Mouse (Mus musculus): ENCODE results near the gene Nfix. TPM values are rescaled to one million over a fixed set of nuclear protein-coding genes. Genes with fewer than 3 reads are reported as not detected.
"Not testable (repeated sequence)": the region's sequence is repeated elsewhere in the genome, so short reads cannot be mapped to it uniquely, and the experiment has no call there.

Gene Nfix
- total RNA-seq, 2 experiments from 2014 or later = 256 to 266 TPM

GRCm38 (mm10) chr8:84687003-84687704 lies 113.0 kb downstream of the Nfix start:
- peak in 1 of 2 experiments; percentile 13 for DNase-seq
- intact Hi-C loops (cut with DNase I) = loop anchor here (1.0 to 5.0 kb wide), 2 partner anchors 22 to 95 kb away; no protein-coding TSS in a partner anchor

- intact Hi-C loops (cut with DNase I) = loop anchor here (1.0 to 5.0 kb wide), 2 partner anchors 21 to 94 kb away; no protein-coding TSS in a partner anchor
- peak in 1 of 2 experiments; percentile 23 for DNase-seq
Measured at GRCm38 (mm10) chr8:84686191-84687002, 113.7 kb downstream of the Nfix start, which contains the start of gene Trmt1. Gene Trmt1 (plus strand): TSS chr8:84686307.

GRCm38 (mm10) chr8:84684537-84684936 lies 115.6 kb downstream of the Nfix start:
- DNase-seq = no peak
- intact Hi-C loops (cut with DNase I) = no loop called here

GRCm38 (mm10) chr8:84682257-84682656 lies 117.9 kb downstream of the Nfix start:
- DNase-seq = no peak
- intact Hi-C loops (cut with DNase I) = no loop called here

- DNase-seq = no peak
- intact Hi-C loops (cut with DNase I) = no loop called here
Measured at GRCm38 (mm10) chr8:84681476-84681875, 118.7 kb downstream of the Nfix start.

- DNase-seq = no peak
- intact Hi-C loops (cut with DNase I) = no loop called here
Measured at GRCm38 (mm10) chr8:84677305-84677704, 122.8 kb downstream of the Nfix start.

GRCm38 (mm10) chr8:84670295-84671006 lies 129.7 kb downstream of the Nfix start:
- intact Hi-C loops (cut with DNase I); DNase-seq: not testable (repeated sequence)

GRCm38 (mm10) chr8:84668731-84669485 lies 131.2 kb downstream of the Nfix start:
- intact Hi-C loops (cut with DNase I) = no loop called here
- DNase-seq = no peak

- intact Hi-C loops (cut with DNase I) = no loop called here
Measured at GRCm38 (mm10) chr8:84668081-84668480, 132.1 kb downstream of the Nfix start.

GRCm38 (mm10) chr8:84665385-84665893 lies 134.7 kb downstream of the Nfix start:
- intact Hi-C loops (cut with DNase I) = loop anchor here (1.0 kb wide), 1 partner anchor 22 kb away; the partner anchor contains the start of gene Nacc1

More at GRCm38 (mm10) chr8:84668081-84668480, 132.1 kb downstream of the Nfix start:
- no peak for DNase-seq

GRCm38 (mm10) chr8:84664566-84665384 lies 135.4 kb downstream of the Nfix start:
- intact Hi-C loops (cut with DNase I) = loop anchor here (1.0 to 5.0 kb wide), 3 partner anchors 23 to 462 kb away; partner anchors contain the start of genes Junb and Nacc1

More at GRCm38 (mm10) chr8:84665385-84665893, 134.7 kb downstream of the Nfix start:
- no peak for DNase-seq

GRCm38 (mm10) chr8:84663483-84664327 lies 136.4 kb downstream of the Nfix start:
- DNase-seq = peak; percentile 99
- intact Hi-C loops (cut with DNase I) = loop anchor here (5.0 kb wide), 2 partner anchors 314 to 461 kb away; partner anchors contain the start of gene Junb

More at GRCm38 (mm10) chr8:84664566-84665384, 135.4 kb downstream of the Nfix start:
- DNase-seq = peak; percentile 85 to 88

GRCm38 (mm10) chr8:84662581-84663065 lies 137.5 kb downstream of the Nfix start, which contains the start of gene Ier2:
Gene Ier2 (minus strand): TSS chr8:84662852.
- intact Hi-C loops (cut with DNase I) = loop anchor here (1.0 to 5.0 kb wide), 3 partner anchors 23 to 460 kb away; partner anchors contain the start of gene Junb

GRCm38 (mm10) chr8:84661961-84662571 lies 138.1 kb downstream of the Nfix start:
- intact Hi-C loops (cut with DNase I) = loop anchor here (1.0 to 5.0 kb wide), 4 partner anchors 23 to 460 kb away; partner anchors contain the start of gene Junb
- DNase-seq = no peak

More at GRCm38 (mm10) chr8:84662581-84663065, 137.5 kb downstream of the Nfix start, which contains the start of gene Ier2:
- DNase-seq = peak; percentile 98

GRCm38 (mm10) chr8:84661458-84661871 lies 138.7 kb downstream of the Nfix start:
- DNase-seq = peak; percentile 94
- intact Hi-C loops (cut with DNase I) = loop anchor here (2.0 to 5.0 kb wide), 3 partner anchors 41 to 459 kb away; partner anchors contain the start of gene Junb

- peak; percentile 60 to 66 for DNase-seq
Measured at GRCm38 (mm10) chr8:84660819-84661457, 139.2 kb downstream of the Nfix start.

More at GRCm38 (mm10) chr8:84660819-84661457, 139.2 kb downstream of the Nfix start:
- intact Hi-C loops (cut with DNase I) = loop anchor here (2.0 to 5.0 kb wide), 3 partner anchors 42 to 459 kb away; partner anchors contain the start of gene Junb
